12 mouse cellular contexts compared by ENCODE assay signal in the genomic region with DNA sequence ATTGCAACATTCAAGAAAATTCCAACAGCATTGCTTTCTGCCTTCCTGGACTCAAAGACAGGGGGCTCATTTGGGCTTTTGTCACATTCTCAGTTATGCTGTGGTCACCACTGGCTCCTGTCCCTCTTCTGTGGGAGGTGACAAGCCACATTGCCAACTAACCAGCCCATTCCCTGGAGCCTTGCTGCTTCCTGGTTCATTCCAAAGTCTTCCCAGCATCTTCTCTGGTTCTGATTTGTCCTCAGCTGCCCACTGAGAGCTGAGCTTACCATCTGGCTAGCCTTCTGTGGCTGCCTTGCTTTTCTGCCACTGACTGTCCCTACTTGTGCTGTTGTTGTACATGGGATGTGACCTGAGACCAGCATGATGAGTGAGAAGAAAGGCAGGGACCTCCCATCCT.
DNase-seq lines count a peak whose midpoint lies in the region; ATAC-seq and TF ChIP-seq lines count a peak whose summit lies in the region.
"Had no signal": no experiment of that assay in that cellular context is flagged by ENCODE, and none has a peak within 500 bp of the region (broad histone marks: within the 10 kb centered on the region; RNA-seq: fewer than 3 reads in every experiment).

No protein-coding gene starts in this region.

- no peaks in the 10 kb centered on the region for H3K36me3 ChIP-seq in midbrain, postnatal 0 days (ENCODE audit: insufficient read depth, low read length)
- H3K36me3 ChIP-seq in midbrain, embryonic 16.5 days (ENCODE audit: control insufficient read depth, insufficient read depth, low read length) = no peaks in the 10 kb centered on the region
- no peaks in the 10 kb centered on the region for H3K36me3 ChIP-seq in limb, embryonic 10.5 days
- H3K36me3 ChIP-seq: limb, embryonic 15.5 days had no signal

- no peaks in the 10 kb centered on the region for H3K9me3 ChIP-seq in midbrain, postnatal 0 days (ENCODE audit: low read length)
- H3K9me3 ChIP-seq in midbrain, embryonic 16.5 days (replicated peaks; ENCODE audit: control insufficient read depth, low read length, poor library complexity, severe bottlenecking) = no peaks in the 10 kb centered on the region
- no peaks in the 10 kb centered on the region for H3K9me3 ChIP-seq in limb, embryonic 10.5 days (replicated peaks)
- H3K9me3 ChIP-seq: limb, embryonic 15.5 days had no signal

- H3K27ac ChIP-seq in midbrain, postnatal 0 days (ENCODE audit: low read depth, low read length) = no peak overlapping the region
- H3K27ac ChIP-seq in midbrain, embryonic 16.5 days (ENCODE audit: low read length) = no peak overlapping the region
- peak overlapping the region; percentile 76 for H3K27ac ChIP-seq in limb, embryonic 10.5 days
- H3K27ac ChIP-seq: limb, embryonic 15.5 days had no signal

- H3K9ac ChIP-seq in midbrain, postnatal 0 days (replicated peaks; ENCODE audit: low read length, poor library complexity, severe bottlenecking) = no peak overlapping the region
- H3K9ac ChIP-seq in midbrain, embryonic 16.5 days (ENCODE audit: low read depth, low read length) = no peak overlapping the region
- H3K9ac ChIP-seq: limb, embryonic 15.5 days had no signal

- no peaks in the 10 kb centered on the region for H3K4me1 ChIP-seq in midbrain, postnatal 0 days (ENCODE audit: insufficient read depth, low read length)
- 0 out of 2 replicates have a peak, but pooled peaks cover 6% of the 10 kb centered on the region for H3K4me1 ChIP-seq in midbrain, embryonic 16.5 days (ENCODE audit: control insufficient read depth, insufficient read depth, low read length)
- H3K4me1 ChIP-seq in limb, embryonic 10.5 days = peaks cover 23% of the 10 kb centered on the region

- no peak for ATAC-seq in midbrain, postnatal 0 days (ENCODE audit: low FRiP score)
- ATAC-seq in midbrain, embryonic 16.5 days = no peak
- ATAC-seq: CD4-positive, CD25-positive, alpha-beta regulatory T cell, adult 4 months; inflammation-experienced regulatory T-cells, adult 6 months had no signal

- H3K4me2 ChIP-seq in midbrain, postnatal 0 days (ENCODE audit: low read depth, low read length, poor library complexity, severe bottlenecking) = no peak overlapping the region
- no peak overlapping the region for H3K4me2 ChIP-seq in midbrain, embryonic 16.5 days (ENCODE audit: low read length)
- H3K4me2 ChIP-seq: limb, embryonic 15.5 days had no signal

- no peaks in the 10 kb centered on the region for H3K27me3 ChIP-seq in midbrain, postnatal 0 days (ENCODE audit: insufficient read depth, low read length)
- no peaks in the 10 kb centered on the region for H3K27me3 ChIP-seq in midbrain, embryonic 16.5 days (ENCODE audit: control insufficient read depth, insufficient read depth, low read depth, low read length)
- H3K27me3 ChIP-seq in limb, embryonic 10.5 days (ENCODE audit: low read depth, poor library complexity, severe bottlenecking) = no peaks in the 10 kb centered on the region
- H3K27me3 ChIP-seq: limb, embryonic 15.5 days had no signal

- TF ChIP-seq CTCF in midbrain, postnatal 0 days (IDR thresholded peaks at IDR 0.05) = no peak

- peak; percentile 92 for DNase-seq in heart, adult 11 months
- no peak for DNase-seq in heart, adult 8-10 months (ENCODE audit: low spot score)
- peak; percentile 69 for DNase-seq in midbrain, postnatal 0 days (ENCODE audit: low spot score)
- peak; percentile 19 to 27 for DNase-seq in cerebellum, postnatal 36 days
- DNase-seq in limb, embryonic 10.5 days (ENCODE audit: low spot score) = no peak
- no peak for DNase-seq in testis, postnatal 14 days (ENCODE audit: low spot score)
- no peak for DNase-seq in spleen, postnatal 36 days (ENCODE audit: low spot score in 2 of 2)
- DNase-seq: gastrocnemius, postnatal 14 days had no signal

- no peak overlapping the region for H3K4me3 ChIP-seq in midbrain, postnatal 0 days (ENCODE audit: low read depth, low read length)
- no peak overlapping the region for H3K4me3 ChIP-seq in midbrain, embryonic 16.5 days (ENCODE audit: low read depth, low read length)
- H3K4me3 ChIP-seq in limb, embryonic 10.5 days = no peak overlapping the region
- H3K4me3 ChIP-seq: limb, embryonic 15.5 days had no signal

Comparison
In these comparisons a context has a peak if more than half of its experiments do, and no peak if none do; other contexts are left out.
1. DNase-seq: peak in heart, adult 11 months (single experiment), midbrain, postnatal 0 days (single experiment) and cerebellum, postnatal 36 days (2 of 2); none in heart, adult 8-10 months (single experiment), limb, embryonic 10.5 days (single experiment), testis, postnatal 14 days (single experiment) and spleen, postnatal 36 days (0 of 2).